Mouse (Mus musculus) ES-Bruce4 (cell line): ENCODE measurements around the gene Dlgap4.

Experiments
- CTCF ChIP-seq: IDR thresholded peaks from one replicate; pipeline ENCODE4 v1.8.1; 2011; ENCODE audit warnings: low read depth, low read length
- EP300 ChIP-seq: IDR thresholded peaks from 2 replicates; pipeline ENCODE4 v1.6.1; 2011; ENCODE audit warnings: low read depth, low read length; ENCODE audit not compliant: insufficient read depth
- POLR2A ChIP-seq: IDR thresholded peaks from one replicate; pipeline ENCODE4 v1.8.1; 2011; ENCODE audit warnings: low read length; ENCODE audit not compliant: insufficient read depth

- TF ChIP-seq CTCF (no peak), POLR2A (no peak), EP300 (no peak)
Measured at GRCm38 (mm10) chr2:156627917-156628316, 14.4 kb downstream of the Dlgap4 start.
